Comparison of ENCODE assay signal across 8 mouse cellular contexts in genomic region chr2:118388341-118389335, GRCm38 (mm10). TPM values are rescaled to one million over a fixed set of nuclear protein-coding genes. Genes with fewer than 3 reads are reported as not detected.
DNase-seq lines count a peak whose midpoint lies in the region; ATAC-seq and TF ChIP-seq lines count a peak whose summit lies in the region.

Gene Eif2ak4 (plus strand): TSS chr2:118388618.

- no peak for TF ChIP-seq CTCF in liver, embryonic 14.5 days (IDR thresholded peaks at IDR 0.05; ENCODE audit: low read depth)
- no peak; the same call in 1 of the 2 replicates for TF ChIP-seq CTCF in stomach, postnatal 0 days (IDR thresholded peaks at IDR 0.05; ENCODE audit: low read depth)

- peaks cover 21% of the 10 kb centered on the region for H3K4me1 ChIP-seq in forebrain, embryonic 10.5 days
- peaks cover 16% of the 10 kb centered on the region for H3K4me1 ChIP-seq in heart, embryonic 15.5 days (replicated peaks)
- peaks cover 6% of the 10 kb centered on the region in 2 experiments for H3K4me1 ChIP-seq in liver, embryonic 14.5 days (replicated peaks; ENCODE audit: control insufficient read depth in 2 of 2, insufficient read depth in 2 of 2, low read length in 1 of 2)
- no peaks in the 10 kb centered on the region; the same call in 1 of the 2 replicates for H3K4me1 ChIP-seq in neural tube, embryonic 11.5 days (ENCODE audit: control insufficient read depth, insufficient read depth, low read length)
- H3K4me1 ChIP-seq in stomach, postnatal 0 days (replicated peaks; ENCODE audit: control insufficient read depth, insufficient read depth): no peaks in the 10 kb centered on the region; the same call in 1 of the 2 replicates

- peak within 1 kb of the TSS; percentile 93 for H3K27ac ChIP-seq in forebrain, embryonic 10.5 days
- peak within 1 kb of the TSS; percentile 97 for H3K27ac ChIP-seq in heart, embryonic 15.5 days
- peak within 1 kb of the TSS; percentile 15 for H3K27ac ChIP-seq in liver, embryonic 14.5 days
- peak within 1 kb of the TSS; percentile 81 for H3K27ac ChIP-seq in neural tube, embryonic 11.5 days (ENCODE audit: low read depth, low read length)
- peak within 1 kb of the TSS; percentile 94 for H3K27ac ChIP-seq in stomach, postnatal 0 days (replicated peaks)

- H3K36me3 ChIP-seq in forebrain, embryonic 10.5 days (replicated peaks): no peaks in the 10 kb centered on the region
- H3K36me3 ChIP-seq in heart, embryonic 15.5 days: no peaks in the 10 kb centered on the region
- no peaks in the 10 kb centered on the region for H3K36me3 ChIP-seq in liver, embryonic 14.5 days (replicated peaks; ENCODE audit: control insufficient read depth, insufficient read depth, low read depth)
- H3K36me3 ChIP-seq in neural tube, embryonic 11.5 days (ENCODE audit: control insufficient read depth, insufficient read depth, low read length): no peaks in the 10 kb centered on the region
- no peaks in the 10 kb centered on the region for H3K36me3 ChIP-seq in stomach, postnatal 0 days (ENCODE audit: control insufficient read depth, insufficient read depth, low read length)

- peak within 1 kb of the TSS; percentile 74 for H3K4me3 ChIP-seq in forebrain, embryonic 10.5 days
- H3K4me3 ChIP-seq in heart, embryonic 15.5 days: peak within 1 kb of the TSS; percentile 91
- H3K4me3 ChIP-seq in liver, embryonic 14.5 days (ENCODE audit: insufficient read depth in 1 of 2, low read depth in 2 of 2, low read length in 2 of 2): peak within 1 kb of the TSS; percentile 68 to 76
- H3K4me3 ChIP-seq in neural tube, embryonic 11.5 days (ENCODE audit: low read depth, low read length): peak within 1 kb of the TSS; percentile 69
- H3K4me3 ChIP-seq in stomach, postnatal 0 days (ENCODE audit: low read depth, low read length): peak within 1 kb of the TSS; percentile 86

- DNase-seq in CD8-positive naive resting alpha-beta T cell, adult 2 months (ENCODE audit: low read depth in 2 of 2, low spot score in 2 of 2): peak; percentile 99
- peak; percentile 99 for DNase-seq in c-Kit-positive CD71-negative TER-119-negative erythroid progenitor cells, embryonic 14.5 days (ENCODE audit: low read depth)
- DNase-seq in forebrain, embryonic 10.5 days (ENCODE audit: extremely low spot score, low spot score): peak; percentile 97
- peak; percentile 100 for DNase-seq in kidney, postnatal 25 days
- peak; percentile 98 to 99 (median 99) for DNase-seq in liver, embryonic 14.5 days (ENCODE audit: low read depth in 3 of 3, low spot score in 3 of 3)
- DNase-seq in neural tube, embryonic 11.5 days (ENCODE audit: low spot score): peak; percentile 96
- DNase-seq in stomach, postnatal 0 days (ENCODE audit: low spot score): peak; percentile 100

- TF ChIP-seq EP300 in liver, embryonic 14.5 days (IDR thresholded peaks at IDR 0.05; ENCODE audit: low read depth): no peak
- TF ChIP-seq EP300 in stomach, postnatal 0 days (optimal IDR thresholded peaks at IDR 0.05): no peak

- no peaks in the 10 kb centered on the region for H3K9me3 ChIP-seq in forebrain, embryonic 10.5 days
- H3K9me3 ChIP-seq in heart, embryonic 15.5 days (replicated peaks): no peaks in the 10 kb centered on the region
- H3K9me3 ChIP-seq in liver, embryonic 14.5 days (ENCODE audit: control insufficient read depth, low read length): no peaks in the 10 kb centered on the region
- H3K9me3 ChIP-seq in neural tube, embryonic 11.5 days (ENCODE audit: control insufficient read depth, low read length): no peaks in the 10 kb centered on the region
- H3K9me3 ChIP-seq in stomach, postnatal 0 days (ENCODE audit: control insufficient read depth, low read length): no peaks in the 10 kb centered on the region

- ATAC-seq in heart, embryonic 15.5 days (replicated peaks; ENCODE audit: insufficient number of reproducible peaks, insufficient read depth, low FRiP score, low read depth): peak; percentile 98
- peak; percentile 99 for ATAC-seq in liver, embryonic 14.5 days (ENCODE audit: insufficient read depth)
- ATAC-seq in neural tube, embryonic 11.5 days (ENCODE audit: insufficient read depth, low FRiP score, low TSS enrichment): peak; percentile 94
- ATAC-seq in stomach, postnatal 0 days (ENCODE audit: low FRiP score, low TSS enrichment): peak; percentile 99

- peak within 1 kb of the TSS; percentile 89 for H3K9ac ChIP-seq in heart, embryonic 15.5 days
- H3K9ac ChIP-seq in liver, embryonic 14.5 days (replicated peaks): peak within 1 kb of the TSS; percentile 82
- peak within 1 kb of the TSS; percentile 87 for H3K9ac ChIP-seq in neural tube, embryonic 11.5 days (ENCODE audit: low read length)
- peak within 1 kb of the TSS; percentile 89 for H3K9ac ChIP-seq in stomach, postnatal 0 days (ENCODE audit: low read length)

- WGBS in forebrain, embryonic 10.5 days: under 1% methylated on average over 61 of the region's 61 CpGs
- under 1% methylated on average over 61 of the region's 61 CpGs for WGBS in heart, embryonic 15.5 days
- WGBS in liver, embryonic 14.5 days (ENCODE audit: insufficient replicate concordance): under 1% methylated on average over 61 of the region's 61 CpGs
- 1% methylated on average over 61 of the region's 61 CpGs for WGBS in neural tube, embryonic 11.5 days
- under 1% methylated on average over 60 of the region's 61 CpGs for WGBS in stomach, postnatal 0 days

- peak within 1 kb of the TSS; percentile 90 for H3K4me2 ChIP-seq in heart, embryonic 15.5 days
- H3K4me2 ChIP-seq in liver, embryonic 14.5 days (ENCODE audit: low read depth): peak within 1 kb of the TSS; percentile 83
- H3K4me2 ChIP-seq in neural tube, embryonic 11.5 days (ENCODE audit: low read depth): peak within 1 kb of the TSS; percentile 59
- H3K4me2 ChIP-seq in stomach, postnatal 0 days (replicated peaks; ENCODE audit: low read depth): peak within 1 kb of the TSS; percentile 71

- no peaks in the 10 kb centered on the region for H3K27me3 ChIP-seq in forebrain, embryonic 10.5 days (ENCODE audit: poor library complexity, severe bottlenecking)
- no peaks in the 10 kb centered on the region for H3K27me3 ChIP-seq in heart, embryonic 15.5 days
- no peaks in the 10 kb centered on the region for H3K27me3 ChIP-seq in liver, embryonic 14.5 days (ENCODE audit: control insufficient read depth, insufficient read depth, low read length)
- H3K27me3 ChIP-seq in neural tube, embryonic 11.5 days (ENCODE audit: control insufficient read depth, insufficient read depth, low read length): no peaks in the 10 kb centered on the region
- H3K27me3 ChIP-seq in stomach, postnatal 0 days (ENCODE audit: control insufficient read depth, insufficient read depth, low read length): no peaks in the 10 kb centered on the region

RNA-seq across cellular contexts. Expression of gene Eif2ak4, which starts in this region (rescaled TPM):
- polyA plus RNA-seq in forebrain, embryonic 10.5 days (2016; fragmentation: Nextera tagmentation; extraction: Ambion mirVana): 14.0 and 14.2 TPM in 2 replicates
- 5.4 and 6.7 TPM in 2 replicates for polyA plus RNA-seq in heart, embryonic 15.5 days (2015; fragmentation: Nextera tagmentation; extraction: Ambion mirVana)
- 5.7 and 6.3 TPM in 2 replicates for polyA plus RNA-seq in liver, embryonic 14.5 days (2012; rRNA removed)
- polyA plus RNA-seq in liver, embryonic 14.5 days (2014; fragmentation: Nextera tagmentation; extraction: Ambion mirVana): 3.7 and 4.9 TPM in 2 replicates
- 10.2 and 13.0 TPM in 2 replicates for polyA plus RNA-seq in neural tube, embryonic 11.5 days (2014; fragmentation: Nextera tagmentation; extraction: Ambion mirVana)
- polyA plus RNA-seq in stomach, postnatal 0 days (2015; fragmentation: Nextera tagmentation; extraction: Ambion mirVana): 4.9 and 5.0 TPM in 2 replicates

Comparison
In these comparisons a context has a peak if more than half of its experiments do, and no peak if none do; other contexts are left out.
1. Peak in every context shown above with its lines: DNase-seq, ATAC-seq, H3K4me3 ChIP-seq and H3K27ac ChIP-seq.
2. H3K27ac ChIP-seq: peak in every context shown above with its lines; median percentile 97 in heart, embryonic 15.5 days; 94 in stomach, postnatal 0 days; 93 in forebrain, embryonic 10.5 days; 81 in neural tube, embryonic 11.5 days; 15 in liver, embryonic 14.5 days.